Mouse (Mus musculus) lung, adult 2 months (tissue): ENCODE measurements around the gene Rad51c.

Experiments used
- CTCF ChIP-seq: fragments of 200-500 bp; IDR thresholded peaks from 2 replicates; pipeline ENCODE4 v1.5.1; 2011; ENCODE audit warnings: mild to moderate bottlenecking, low read length, control low read depth; ENCODE audit not compliant: insufficient read depth
- POLR2A ChIP-seq: fragments of 200-500 bp; IDR thresholded peaks from 2 replicates; pipeline ENCODE4 v1.6.1; 2011; ENCODE audit warnings: low read depth, mild to moderate bottlenecking, control low read depth, low read length, borderline replicate concordance; ENCODE audit errors: extremely low read depth

DNA sequence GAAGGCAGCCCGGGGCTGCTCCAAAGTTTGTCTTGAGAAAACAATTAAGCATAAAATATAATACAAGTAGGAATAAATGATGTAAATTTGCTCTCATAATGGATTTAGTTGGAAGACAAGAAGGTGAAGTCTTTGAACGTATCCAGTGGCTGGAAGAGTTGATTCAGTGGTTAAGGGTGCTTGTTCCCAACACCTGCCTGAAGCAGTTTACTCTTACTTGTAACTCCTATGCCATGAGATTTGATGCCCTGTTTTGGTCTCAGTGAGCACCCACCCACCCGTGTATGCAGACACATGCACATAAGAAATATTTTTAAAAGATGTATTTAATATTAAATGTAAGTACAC, 44.4 kb upstream of the Rad51c start:
- no peak for TF ChIP-seq POLR2A
- no peak for TF ChIP-seq CTCF
